Mouse (Mus musculus): ENCODE data around the gene Pias4.
"Not testable (repeated sequence)": the region's sequence is repeated elsewhere in the genome, so short reads cannot be mapped to it uniquely, and the experiment has no call there.

The Pias4 gene

GRCm38 (mm10) chr10:81167200-81168086 is at the start of gene Pias4:
Pias4 (minus strand) TSS chr10:81167923.
- DNase-seq (ENCODE audit: extremely low spot score, low read depth, low spot score), result peak; percentile 97

DNA sequence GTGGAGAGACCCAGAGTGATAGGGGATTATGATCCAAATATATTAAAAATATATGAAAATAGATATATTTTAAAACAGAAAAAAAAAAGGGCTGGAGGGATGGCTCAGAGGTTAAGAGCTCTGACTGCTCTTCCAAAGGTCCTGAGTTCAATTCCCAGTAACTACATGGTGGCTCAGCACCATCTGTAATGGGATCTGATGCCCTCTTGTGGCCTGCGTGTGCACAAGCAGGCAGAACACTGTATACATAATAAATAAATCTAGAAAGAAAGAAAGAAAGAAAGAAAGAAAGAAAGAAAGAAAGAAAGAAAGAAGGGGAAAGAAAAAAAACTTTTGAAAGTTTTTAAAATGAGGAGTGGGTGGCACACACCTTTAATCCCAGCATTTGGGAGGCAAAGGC is 49.5 kb upstream of the Pias4 start:
- not testable (repeated sequence) for DNase-seq (ENCODE audit: extremely low spot score, low read depth, low spot score)

DNA sequence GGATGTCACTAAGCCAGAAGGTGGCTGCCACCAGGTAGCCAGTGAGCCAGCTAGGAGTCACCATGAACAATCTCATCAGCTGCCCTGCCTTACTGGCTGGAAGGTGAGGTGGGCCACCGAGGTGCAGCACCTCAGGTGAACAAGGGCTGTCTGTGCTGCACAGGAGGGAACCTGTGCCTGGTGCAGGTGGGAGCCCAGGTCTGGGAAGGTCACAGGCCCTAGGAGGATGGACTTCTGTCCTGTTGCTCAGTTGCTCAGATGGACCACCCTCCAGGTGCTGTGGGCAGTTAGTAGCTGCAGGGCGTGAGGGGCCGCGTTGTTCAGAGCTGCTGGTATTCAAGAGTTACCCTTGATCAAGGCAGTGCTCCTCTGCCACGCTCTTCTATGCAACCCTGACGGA is 49.1 kb upstream of the Pias4 start:
- no peak for DNase-seq (ENCODE audit: extremely low spot score, low read depth, low spot score)

GRCm38 (mm10) chr10:81216260-81216659 is 48.5 kb upstream of the Pias4 start:
- no peak for DNase-seq (ENCODE audit: extremely low spot score, low read depth, low spot score)

GRCm38 (mm10) chr10:81210154-81210553 is 42.4 kb upstream of the Pias4 start:
- DNase-seq (ENCODE audit: extremely low spot score, low read depth, low spot score), result no peak

- no peak for DNase-seq (ENCODE audit: extremely low spot score, low read depth, low spot score)
Measured at GRCm38 (mm10) chr10:81204137-81204536, 36.4 kb upstream of the Pias4 start.

- DNase-seq (ENCODE audit: extremely low spot score, low read depth, low spot score), result no peak
Measured at GRCm38 (mm10) chr10:81202978-81203720, 35.4 kb upstream of the Pias4 start.

DNA sequence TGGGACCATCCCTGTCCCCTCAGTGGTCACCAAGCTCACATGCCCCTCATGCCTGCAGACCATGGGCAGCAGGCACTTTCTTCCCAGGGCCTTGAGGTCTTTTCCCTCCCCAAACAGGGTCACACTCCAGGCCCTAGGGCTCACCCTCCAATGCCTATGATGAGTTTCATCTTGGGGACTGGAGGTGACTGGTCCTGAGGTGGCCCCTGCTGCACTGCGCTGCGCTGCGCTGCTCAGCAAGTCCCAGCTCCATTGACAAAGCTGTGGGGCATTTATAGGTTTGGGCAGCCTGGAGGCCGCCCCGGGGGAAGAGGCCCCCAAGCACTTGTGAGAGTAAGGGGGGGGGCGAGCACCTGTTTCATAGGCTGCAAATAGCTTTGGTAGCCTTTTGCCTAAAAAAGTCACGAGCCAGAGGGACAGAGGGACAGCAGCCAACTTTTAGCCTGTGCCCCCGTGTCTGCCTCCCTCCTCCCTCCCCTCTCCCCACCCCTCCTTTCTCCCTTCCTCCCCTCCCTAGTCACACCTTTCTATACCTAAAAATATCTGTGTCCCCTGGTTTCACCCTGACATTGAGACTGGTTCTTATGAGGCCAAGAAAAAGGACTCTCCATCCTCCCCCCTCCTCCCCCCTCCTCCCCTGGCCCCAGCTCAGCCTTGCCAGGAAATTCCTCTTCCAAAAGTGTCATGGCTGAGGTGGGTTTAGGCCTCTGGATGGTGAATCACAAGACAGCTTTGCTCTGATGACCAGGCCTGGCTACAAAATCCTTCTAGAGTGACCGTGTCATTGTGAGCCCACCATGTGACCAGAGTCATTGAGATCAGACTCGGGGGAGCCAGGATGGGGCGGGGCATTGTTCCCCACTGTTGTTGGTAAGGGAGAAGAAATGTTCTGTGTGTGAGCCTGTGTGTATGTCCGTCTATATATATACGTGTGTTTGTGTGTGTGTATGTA is 34.4 kb upstream of the Pias4 start, which contains the start of gene Nmrk2:
Gene Nmrk2 (minus strand): TSS at position 245 of the 952 bp plus-strand sequence.
- no peak for DNase-seq (ENCODE audit: extremely low spot score, low read depth, low spot score)

DNA sequence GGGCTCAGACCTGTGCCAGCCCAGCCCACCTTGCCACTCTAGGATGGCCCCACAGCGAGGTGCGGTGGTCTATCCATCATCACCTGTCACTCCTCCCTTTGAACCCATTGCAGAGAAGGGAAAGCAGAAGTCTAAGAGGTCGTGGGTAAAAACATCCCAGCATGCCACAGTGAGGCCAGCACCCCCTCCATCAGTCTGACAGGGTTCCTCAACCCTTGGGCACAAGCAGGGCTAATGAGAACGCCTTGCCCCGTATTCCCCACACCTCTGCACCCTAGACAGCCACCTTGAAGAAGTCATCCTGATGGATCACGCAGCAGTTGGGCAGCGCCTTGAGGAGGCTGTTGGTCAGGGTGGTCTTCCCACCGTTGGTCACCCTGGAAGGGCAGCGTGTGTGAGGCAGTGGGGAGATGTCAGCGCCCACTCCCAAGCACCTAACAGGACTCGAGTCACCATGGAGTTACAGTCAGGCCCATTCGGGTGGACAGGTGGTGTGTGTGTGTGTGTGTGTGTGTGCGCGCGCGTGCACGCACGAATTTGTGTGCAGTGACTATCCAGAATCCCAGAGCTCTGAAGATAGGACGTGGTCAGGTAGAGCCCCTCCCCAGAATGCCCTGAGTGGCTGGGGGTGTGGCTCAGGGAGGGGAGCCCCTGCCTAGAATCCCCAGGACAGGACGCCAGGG is 33.0 kb upstream of the Pias4 start:
- DNase-seq (ENCODE audit: extremely low spot score, low read depth, low spot score), result no peak

GRCm38 (mm10) chr10:81200141-81200540 is 32.4 kb upstream of the Pias4 start:
- DNase-seq (ENCODE audit: extremely low spot score, low read depth, low spot score), result no peak

DNA sequence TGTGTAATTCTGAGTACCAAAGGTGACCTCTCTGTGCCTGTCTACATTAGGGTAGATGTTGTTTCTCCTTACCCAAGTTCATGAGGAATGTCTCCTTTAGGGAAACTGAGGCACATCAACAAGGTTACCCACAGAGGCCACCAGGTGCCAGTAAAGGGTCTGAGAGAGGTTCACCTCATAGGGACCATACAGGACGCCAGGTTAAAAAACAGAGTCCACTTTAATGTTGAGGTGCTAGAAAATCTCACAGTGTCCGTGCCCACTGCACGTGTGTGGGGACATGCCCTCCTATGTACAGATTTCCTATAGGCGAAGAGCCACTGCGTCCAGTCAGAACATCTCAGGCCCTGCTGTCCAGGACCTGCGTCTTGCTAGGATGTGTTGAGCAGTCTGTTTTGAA is 31.3 kb upstream of the Pias4 start:
- DNase-seq (ENCODE audit: extremely low spot score, low read depth, low spot score), result no peak

DNA sequence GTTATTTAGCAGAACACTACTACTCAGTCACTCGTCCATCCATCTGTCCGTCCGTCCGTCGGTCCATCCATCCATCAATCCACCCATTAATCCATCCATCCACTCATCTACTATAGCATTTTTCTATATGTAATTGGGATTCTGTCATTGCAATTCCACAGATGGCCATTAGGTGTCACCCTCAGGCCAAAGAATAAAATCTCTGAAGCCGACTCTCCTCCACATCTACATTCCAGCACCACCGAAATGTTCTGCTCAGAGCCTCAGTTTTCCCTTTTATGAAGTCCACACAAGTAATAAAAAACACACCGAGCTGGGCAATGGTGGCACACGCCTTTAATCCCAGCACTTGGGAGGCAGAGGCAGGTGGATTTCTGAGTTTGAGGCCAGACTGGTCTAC is 30.5 kb upstream of the Pias4 start:
- peak; percentile 78 for DNase-seq (ENCODE audit: extremely low spot score, low read depth, low spot score)

GRCm38 (mm10) chr10:81197305-81197704 is 29.6 kb upstream of the Pias4 start:
- DNase-seq (ENCODE audit: extremely low spot score, low read depth, low spot score), result no peak

DNA sequence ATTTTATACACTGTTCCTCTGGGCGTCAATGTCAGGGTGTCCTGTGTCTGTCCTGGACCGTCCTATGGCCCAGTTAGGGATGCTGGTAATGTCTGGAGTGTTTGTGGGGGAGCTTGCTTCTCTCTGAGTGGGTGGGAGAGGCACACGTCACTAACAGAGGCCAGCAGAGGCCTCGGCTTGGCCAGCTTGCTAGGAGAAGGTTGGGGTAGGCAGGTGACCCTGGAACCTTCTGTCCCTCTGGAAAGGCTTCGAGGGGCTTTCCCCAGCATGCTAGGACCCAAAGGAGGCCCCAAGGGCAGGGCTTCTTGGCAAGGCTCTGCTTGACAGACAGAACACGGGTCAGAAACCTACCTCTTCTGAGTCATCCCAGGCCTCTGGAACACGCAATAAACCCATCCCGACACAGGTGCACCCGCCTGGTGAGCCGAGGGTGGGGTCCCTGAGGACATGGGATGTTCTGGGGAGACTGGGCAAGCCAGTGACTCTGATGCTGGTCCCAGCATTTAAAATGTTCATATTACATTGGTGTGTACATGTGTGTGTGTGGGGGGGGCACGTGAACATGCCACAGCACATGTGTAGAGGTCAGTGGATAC is 28.8 kb upstream of the Pias4 start:
- DNase-seq (ENCODE audit: extremely low spot score, low read depth, low spot score), result no peak

DNA sequence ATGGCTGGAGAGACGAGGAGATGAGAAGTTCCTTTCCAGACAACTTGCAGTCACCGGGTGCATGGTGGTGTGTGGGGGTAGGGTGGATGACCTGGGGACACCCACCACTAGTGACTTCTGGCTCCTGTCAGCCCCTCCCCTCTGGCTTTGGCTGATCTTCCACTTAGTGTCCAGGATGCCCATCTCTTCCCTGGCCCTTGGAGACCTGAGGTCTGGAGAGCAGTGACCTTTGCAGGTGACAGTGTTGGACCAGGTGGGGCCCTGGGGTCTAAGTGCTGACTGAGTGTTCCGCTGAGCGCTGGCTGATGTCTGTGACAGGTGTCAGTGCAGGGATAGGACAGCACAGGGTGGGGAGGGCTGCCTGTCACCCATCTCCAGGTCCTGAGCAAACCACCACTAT is 27.6 kb upstream of the Pias4 start:
- no peak for DNase-seq (ENCODE audit: extremely low spot score, low read depth, low spot score)

- no peak for DNase-seq (ENCODE audit: extremely low spot score, low read depth, low spot score)
Measured at GRCm38 (mm10) chr10:81193991-81194774, 26.5 kb upstream of the Pias4 start.

DNA sequence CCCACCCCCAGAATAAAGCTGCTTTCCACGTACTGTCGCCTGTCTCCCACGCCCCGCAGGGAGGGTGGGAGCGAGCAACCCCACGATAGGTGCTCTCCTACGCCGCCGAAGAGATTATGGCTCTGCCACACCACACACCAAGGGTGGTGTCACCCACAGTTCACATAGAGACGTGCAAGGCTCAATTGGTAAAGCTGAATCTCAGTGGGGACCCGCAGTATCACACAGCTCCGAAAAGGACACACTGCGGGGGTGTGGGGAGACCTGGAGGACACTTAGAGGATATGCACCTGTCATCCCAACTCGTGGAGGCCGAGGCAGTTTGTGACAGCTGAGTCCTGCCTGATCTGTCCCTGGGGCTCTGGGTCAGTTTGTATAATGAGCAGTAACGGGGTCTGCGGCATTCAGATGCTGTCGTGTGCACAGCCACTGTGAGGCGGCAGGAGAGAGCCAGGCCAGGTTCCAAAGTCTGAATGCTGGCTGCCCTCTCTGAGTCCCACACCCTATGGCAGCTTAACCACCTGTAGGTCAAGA is 25.3 kb upstream of the Pias4 start:
- DNase-seq (ENCODE audit: extremely low spot score, low read depth, low spot score), result no peak

DNA sequence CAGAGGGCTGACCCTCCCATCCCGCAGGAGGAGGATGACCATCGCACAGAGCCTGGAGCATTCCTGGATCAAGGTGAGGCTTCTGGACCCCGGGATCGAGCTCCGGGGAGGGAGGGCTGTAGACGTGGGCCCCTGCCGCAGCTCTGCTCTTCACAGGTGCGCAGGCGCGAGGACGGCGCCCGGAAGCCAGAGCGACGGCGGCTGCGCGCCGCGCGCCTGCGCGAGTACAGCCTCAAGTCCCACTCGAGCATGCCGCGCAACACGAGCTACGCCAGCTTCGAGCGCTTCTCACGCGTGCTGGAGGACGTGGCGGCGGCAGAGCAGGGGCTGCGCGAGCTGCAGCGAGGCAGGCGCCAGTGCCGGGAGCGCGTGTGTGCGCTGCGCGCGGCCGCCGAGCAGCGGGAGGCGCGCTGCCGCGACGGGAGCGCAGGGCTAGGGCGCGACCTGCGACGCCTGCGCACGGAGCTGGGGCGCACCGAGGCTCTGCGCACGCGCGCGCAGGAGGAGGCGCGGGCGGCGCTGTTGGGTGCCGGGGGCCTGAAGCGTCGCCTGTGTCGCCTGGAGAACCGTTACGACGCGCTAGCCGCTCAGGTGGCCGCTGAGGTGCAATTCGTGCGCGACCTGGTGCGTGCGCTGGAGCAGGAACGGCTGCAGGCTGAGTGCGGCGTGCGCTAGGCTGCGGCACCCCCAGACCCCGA is 24.7 kb upstream of the Pias4 start:
- no peak for DNase-seq (ENCODE audit: extremely low spot score, low read depth, low spot score)
